Mouse (Mus musculus): ENCODE measurements around the gene Dhrs9. TPM values are rescaled to one million over a fixed set of nuclear protein-coding genes. Genes with fewer than 3 reads are reported as not detected.
A peak's percentile ranks its signal among the peaks of the same experiment; 100 is the strongest.

Dhrs9 gene
- polyA plus RNA-seq, 1 experiment, result 3.1 TPM

- no peak overlapping the region for H3K4me3 ChIP-seq (replicated peaks; ENCODE audit: control insufficient read depth, low read depth, low read length)
- no peak for TF ChIP-seq CTCF (IDR thresholded peaks at IDR 0.05; ENCODE audit: control insufficient read depth, insufficient read depth, low read length)
- no peak for TF ChIP-seq POLR2A (IDR thresholded peaks at IDR 0.05; ENCODE audit: borderline replicate concordance, control insufficient read depth, low read depth, low read length)
- H3K4me1 ChIP-seq (ENCODE audit: control insufficient read depth, insufficient read depth, low read length), result no peaks in the 10 kb centered on the region; the same call in 1 of the 2 replicates
- 79% methylated on average over 10 of the region's 10 CpGs for WGBS
- no peak overlapping the region for H3K27ac ChIP-seq (ENCODE audit: control insufficient read depth, insufficient read depth, low read depth, low read length, poor library complexity)
Measured at GRCm38 (mm10) chr2:69427141-69427540, 46.9 kb downstream of the Dhrs9 start.

GRCm38 (mm10) chr2:69428116-69428515, 47.9 kb downstream of the Dhrs9 start:
- peak; percentile 21; the same call in 1 of the 2 replicates for TF ChIP-seq CTCF (IDR thresholded peaks at IDR 0.05; ENCODE audit: control insufficient read depth, insufficient read depth, low read length)
- TF ChIP-seq POLR2A (IDR thresholded peaks at IDR 0.05; ENCODE audit: borderline replicate concordance, control insufficient read depth, low read depth, low read length), result no peak
- no peaks in the 10 kb centered on the region; the same call in 1 of the 2 replicates for H3K4me1 ChIP-seq (ENCODE audit: control insufficient read depth, insufficient read depth, low read length)
- no peak overlapping the region for H3K4me3 ChIP-seq (replicated peaks; ENCODE audit: control insufficient read depth, low read depth, low read length)
- 32% methylated on average over 3 of the region's 3 CpGs for WGBS
- H3K27ac ChIP-seq (ENCODE audit: control insufficient read depth, insufficient read depth, low read depth, low read length, poor library complexity), result no peak overlapping the region

- H3K4me3 ChIP-seq (replicated peaks; ENCODE audit: control insufficient read depth, low read depth, low read length), result no peak overlapping the region
- TF ChIP-seq CTCF (IDR thresholded peaks at IDR 0.05; ENCODE audit: control insufficient read depth, insufficient read depth, low read length) (no peak), POLR2A (IDR thresholded peaks at IDR 0.05; ENCODE audit: borderline replicate concordance, control insufficient read depth, low read depth, low read length) (no peak)
- WGBS, result 28% methylated on average over 3 of the region's 3 CpGs
- H3K4me1 ChIP-seq (ENCODE audit: control insufficient read depth, insufficient read depth, low read length), result no peaks in the 10 kb centered on the region
- no peak overlapping the region for H3K27ac ChIP-seq (ENCODE audit: control insufficient read depth, insufficient read depth, low read depth, low read length, poor library complexity)
Measured at GRCm38 (mm10) chr2:69441656-69442055, 61.4 kb downstream of the Dhrs9 start.

GRCm38 (mm10) chr2:69445896-69446472, 65.7 kb downstream of the Dhrs9 start:
- no peak for TF ChIP-seq CTCF (IDR thresholded peaks at IDR 0.05; ENCODE audit: control insufficient read depth, insufficient read depth, low read length)
- no peak for TF ChIP-seq POLR2A (IDR thresholded peaks at IDR 0.05; ENCODE audit: borderline replicate concordance, control insufficient read depth, low read depth, low read length)
- Histone ChIP-seq H3K27ac (ENCODE audit: control insufficient read depth, insufficient read depth, low read depth, low read length, poor library complexity) (no peak overlapping the region), H3K4me3 (replicated peaks; ENCODE audit: control insufficient read depth, low read depth, low read length) (no peak overlapping the region), H3K4me1 (ENCODE audit: control insufficient read depth, insufficient read depth, low read length) (no peaks in the 10 kb centered on the region)
- WGBS, result 77% methylated on average over 4 of the region's 4 CpGs

GRCm38 (mm10) chr2:69448581-69448980, 68.3 kb downstream of the Dhrs9 start:
- TF ChIP-seq CTCF (IDR thresholded peaks at IDR 0.05; ENCODE audit: control insufficient read depth, insufficient read depth, low read length) (no peak), POLR2A (IDR thresholded peaks at IDR 0.05; ENCODE audit: borderline replicate concordance, control insufficient read depth, low read depth, low read length) (no peak)
- H3K4me3 ChIP-seq (replicated peaks; ENCODE audit: control insufficient read depth, low read depth, low read length), result no peak overlapping the region
- 84% methylated on average over 4 of the region's 4 CpGs for WGBS
- H3K27ac ChIP-seq (ENCODE audit: control insufficient read depth, insufficient read depth, low read depth, low read length, poor library complexity), result no peak overlapping the region
- no peaks in the 10 kb centered on the region for H3K4me1 ChIP-seq (ENCODE audit: control insufficient read depth, insufficient read depth, low read length)

GRCm38 (mm10) chr2:69451128-69451527, 70.9 kb downstream of the Dhrs9 start:
- 71% methylated on average over 5 of the region's 5 CpGs for WGBS
- H3K27ac ChIP-seq (ENCODE audit: control insufficient read depth, insufficient read depth, low read depth, low read length, poor library complexity), result no peak overlapping the region
- TF ChIP-seq CTCF (IDR thresholded peaks at IDR 0.05; ENCODE audit: control insufficient read depth, insufficient read depth, low read length) (no peak), POLR2A (IDR thresholded peaks at IDR 0.05; ENCODE audit: borderline replicate concordance, control insufficient read depth, low read depth, low read length) (no peak)
- H3K4me3 ChIP-seq (replicated peaks; ENCODE audit: control insufficient read depth, low read depth, low read length), result no peak overlapping the region
- no peaks in the 10 kb centered on the region for H3K4me1 ChIP-seq (ENCODE audit: control insufficient read depth, insufficient read depth, low read length)

Other genes with a start within 250 kb of the Dhrs9 start
- gene Nostrin, start 244.6 kb upstream of the Dhrs9 start, polyA plus RNA-seq (2011; ENCODE audit: insufficient read depth, insufficient read length, low replicate concordance, missing spikeins), result 0.99 TPM in 1 of 2 replicates, not detected in the other
- 50.0 and 66.2 TPM in 2 replicates for gene Spc25, start 174.3 kb upstream of the Dhrs9 start, polyA plus RNA-seq (2011; ENCODE audit: insufficient read depth, insufficient read length, low replicate concordance, missing spikeins)
- gene G6pc2, start 169.4 kb upstream of the Dhrs9 start, polyA plus RNA-seq (2011; ENCODE audit: insufficient read depth, insufficient read length, low replicate concordance, missing spikeins), result not detected in 2 replicates
- gene Abcb11, start 37.8 kb upstream of the Dhrs9 start, polyA plus RNA-seq (2011; ENCODE audit: insufficient read depth, insufficient read length, low replicate concordance, missing spikeins), result 3.9 TPM in 1 of 2 replicates, not detected in the other
- gene Lrp2, start 205.6 kb downstream of the Dhrs9 start, polyA plus RNA-seq (2011; ENCODE audit: insufficient read depth, insufficient read length, low replicate concordance, missing spikeins), result 0.35 TPM in 1 of 2 replicates, not detected in the other

All from bone marrow, adult 2 months (tissue).